8 mouse cellular contexts compared by ENCODE assay signal in genomic region chr2:6322938-6323521, GRCm38 (mm10). TPM values are rescaled to one million over a fixed set of nuclear protein-coding genes. Genes with fewer than 3 reads are reported as not detected.
DNase-seq lines count a peak whose midpoint lies in the region; ATAC-seq and TF ChIP-seq lines count a peak whose summit lies in the region.

No protein-coding gene starts in this region.

- H3K9me3 ChIP-seq in intestine, embryonic 14.5 days (ENCODE audit: control insufficient read depth, low read length), result no peaks in the 10 kb centered on the region
- H3K9me3 ChIP-seq in limb, embryonic 11.5 days (ENCODE audit: control insufficient read depth, low read length), result no peaks in the 10 kb centered on the region
- no peaks in the 10 kb centered on the region for H3K9me3 ChIP-seq in midbrain, embryonic 11.5 days (ENCODE audit: control insufficient read depth, low read length)

- WGBS in intestine, embryonic 14.5 days, result under 1% methylated on average over 46 of the region's 70 CpGs
- under 1% methylated on average over 48 of the region's 70 CpGs for WGBS in limb, embryonic 11.5 days
- under 1% methylated on average over 46 of the region's 70 CpGs for WGBS in midbrain, embryonic 11.5 days

- no peak for TF ChIP-seq POLR2A in cortical plate, adult 2 months (IDR thresholded peaks at IDR 0.05; ENCODE audit: extremely low read depth, insufficient read depth, low read length)

- peak overlapping the region; percentile 89 for H3K27ac ChIP-seq in cortical plate, adult 2 months (ENCODE audit: insufficient read depth, low read length)
- peak overlapping the region; percentile 98 for H3K27ac ChIP-seq in intestine, embryonic 14.5 days (ENCODE audit: low read depth)
- H3K27ac ChIP-seq in limb, embryonic 11.5 days (replicated peaks; ENCODE audit: low read depth, low read length), result peak overlapping the region; percentile 99
- peak overlapping the region; percentile 98 for H3K27ac ChIP-seq in midbrain, embryonic 11.5 days (ENCODE audit: low read depth, low read length)

- peak; percentile 76 for ATAC-seq in intestine, embryonic 14.5 days (replicated peaks; ENCODE audit: low FRiP score, low TSS enrichment, low read depth)
- peak; percentile 53 for ATAC-seq in limb, embryonic 11.5 days (ENCODE audit: insufficient number of reproducible peaks, low FRiP score, low TSS enrichment, low read depth)
- peak; percentile 81 for ATAC-seq in midbrain, embryonic 11.5 days (ENCODE audit: low FRiP score)

- peak overlapping the region; percentile 54 for H3K4me3 ChIP-seq in cortical plate, adult 2 months (ENCODE audit: insufficient read depth, low read length)
- peak overlapping the region; percentile 87 for H3K4me3 ChIP-seq in intestine, embryonic 14.5 days (ENCODE audit: low read depth, low read length)
- peak overlapping the region; percentile 86 for H3K4me3 ChIP-seq in limb, embryonic 11.5 days (ENCODE audit: low read depth, low read length)
- H3K4me3 ChIP-seq in midbrain, embryonic 11.5 days (ENCODE audit: low read depth, low read length), result peak overlapping the region; percentile 68

- no peak for TF ChIP-seq CTCF in cortical plate, adult 2 months (IDR thresholded peaks at IDR 0.05; ENCODE audit: extremely low read depth, insufficient read depth, low read length)

- H3K4me2 ChIP-seq in intestine, embryonic 14.5 days (ENCODE audit: low read length), result peak overlapping the region; percentile 74
- H3K4me2 ChIP-seq in limb, embryonic 11.5 days (ENCODE audit: low read depth, severe bottlenecking), result peak overlapping the region; percentile 61
- H3K4me2 ChIP-seq in midbrain, embryonic 11.5 days, result peak overlapping the region; percentile 52

- H3K4me1 ChIP-seq in cortical plate, adult 2 months (ENCODE audit: control insufficient read depth, insufficient read depth, low read length), result peaks cover 2% of the 10 kb centered on the region; the same call in 1 of the 2 replicates
- peaks cover 23% of the 10 kb centered on the region for H3K4me1 ChIP-seq in intestine, embryonic 14.5 days (replicated peaks; ENCODE audit: control insufficient read depth, insufficient read depth, low read length)
- H3K4me1 ChIP-seq in limb, embryonic 11.5 days (ENCODE audit: control insufficient read depth, insufficient read depth, low read length), result peaks cover 18% of the 10 kb centered on the region
- H3K4me1 ChIP-seq in midbrain, embryonic 11.5 days (ENCODE audit: control insufficient read depth, insufficient read depth, low read length), result peaks cover 8% of the 10 kb centered on the region; the same call in 1 of the 2 replicates

- no peaks in the 10 kb centered on the region for H3K36me3 ChIP-seq in intestine, embryonic 14.5 days (ENCODE audit: control insufficient read depth, insufficient read depth, low read length)
- no peaks in the 10 kb centered on the region for H3K36me3 ChIP-seq in limb, embryonic 11.5 days (ENCODE audit: control insufficient read depth, insufficient read depth, low read length)
- H3K36me3 ChIP-seq in midbrain, embryonic 11.5 days (ENCODE audit: control insufficient read depth, insufficient read depth, low read length), result no peaks in the 10 kb centered on the region

- DNase-seq in kidney, adult 18-20 months, result peak; percentile 65
- DNase-seq in kidney, adult 11 months, result no peak
- peak; percentile 55 for DNase-seq in gastrocnemius, postnatal 25 days
- peak; percentile 86 for DNase-seq in intestine, embryonic 14.5 days (ENCODE audit: low spot score)
- peak; percentile 70 for DNase-seq in limb, embryonic 11.5 days (ENCODE audit: low spot score)
- peak; percentile 95 for DNase-seq in midbrain, embryonic 11.5 days (ENCODE audit: low spot score, missing footprints)
- peak; percentile 25 for DNase-seq in skeletal muscle tissue, adult 2 months (ENCODE audit: low read depth, low spot score)

- H3K27me3 ChIP-seq in intestine, embryonic 14.5 days (replicated peaks; ENCODE audit: control insufficient read depth, insufficient read depth, low read length), result no peaks in the 10 kb centered on the region
- H3K27me3 ChIP-seq in limb, embryonic 11.5 days (ENCODE audit: control insufficient read depth, insufficient read depth, low read length), result no peaks in the 10 kb centered on the region
- H3K27me3 ChIP-seq in midbrain, embryonic 11.5 days (ENCODE audit: control insufficient read depth, insufficient read depth, low read length), result no peaks in the 10 kb centered on the region

- peak overlapping the region; percentile 98 for H3K9ac ChIP-seq in intestine, embryonic 14.5 days (ENCODE audit: low read length)
- H3K9ac ChIP-seq in limb, embryonic 11.5 days (ENCODE audit: low read length), result peak overlapping the region; percentile 96
- H3K9ac ChIP-seq in midbrain, embryonic 11.5 days (ENCODE audit: low read length), result peak overlapping the region; percentile 95

RNA-seq across cellular contexts. Expression of gene Usp6nl, which starts 0.6 kb away (rescaled TPM):
- polyA plus RNA-seq in cortical plate, adult 2 months (2012; rRNA removed), result 8.3 and 8.6 TPM in 2 replicates
- total RNA-seq in gastrocnemius, postnatal 25 days (2021), result 1 to 10 TPM; 2.9 to 3.8 TPM
- polyA plus RNA-seq in intestine, embryonic 14.5 days (2014; fragmentation: Nextera tagmentation; extraction: Ambion mirVana), result 14.1 and 14.4 TPM in 2 replicates
- polyA plus RNA-seq in limb, embryonic 11.5 days (2014; fragmentation: Nextera tagmentation; extraction: Ambion mirVana), result 15.6 and 16.3 TPM in 2 replicates
- 15.9 and 18.2 TPM in 2 replicates for polyA plus RNA-seq in midbrain, embryonic 11.5 days (2014; fragmentation: Nextera tagmentation; extraction: Ambion mirVana)
